Mouse (Mus musculus): Measurements from ENCODE around the gene Pgap3. TPM values are rescaled to one million over a fixed set of nuclear protein-coding genes. Genes with fewer than 3 reads are reported as not detected.

Gene Pgap3
- 15.5 and 16.9 TPM in 2 replicates for polyA plus RNA-seq (2012; ENCODE audit: low replicate concordance)

DNA sequence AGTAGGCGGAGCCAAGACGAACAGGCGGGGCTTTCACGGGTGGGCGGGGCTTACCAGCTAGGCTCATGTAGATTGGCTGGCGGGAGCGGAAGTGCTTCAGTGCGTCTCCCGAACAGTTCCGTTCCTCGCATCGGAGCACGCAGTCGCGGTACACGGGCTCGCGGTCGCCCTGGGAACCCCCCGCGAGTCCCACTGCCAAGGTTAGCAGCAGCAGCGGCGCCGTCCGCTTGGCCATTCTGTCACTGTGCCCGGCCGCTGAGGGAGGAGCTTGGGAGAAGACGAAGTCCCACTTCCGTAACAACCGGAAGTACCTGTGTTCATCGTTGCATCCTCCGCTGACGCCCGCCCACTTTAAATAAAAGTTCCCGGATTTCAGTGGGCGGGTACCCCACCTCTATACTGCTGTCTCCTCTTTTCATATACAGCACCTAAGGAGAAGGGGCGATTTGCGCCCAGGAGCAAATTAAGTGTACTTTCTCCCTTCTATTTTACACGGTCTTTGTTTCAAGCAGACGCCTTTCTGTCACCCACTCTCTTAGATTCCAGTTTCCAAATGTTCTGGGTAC lies at the start of gene Pgap3:
Pgap3 (minus strand) TSS at position 330 of the 566 bp plus-strand sequence.

DNA sequence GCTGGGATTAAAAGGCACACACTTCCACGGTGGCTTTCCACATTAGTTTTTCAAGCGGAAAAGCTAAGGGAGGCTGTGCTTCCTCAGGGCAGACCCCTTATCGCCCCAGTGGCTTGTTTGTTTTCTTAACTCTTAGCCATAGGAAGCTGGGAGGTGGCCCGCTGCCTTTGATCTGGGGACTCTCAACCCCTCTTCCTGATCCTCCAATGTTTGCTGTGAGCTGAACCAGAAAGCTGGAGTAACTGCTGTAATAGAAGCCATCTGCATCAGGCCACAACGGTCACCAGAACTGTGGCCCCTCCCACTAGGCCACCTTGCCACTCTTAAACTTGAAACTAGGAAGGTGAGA lies 45.9 kb upstream of the Pgap3 start, which contains the start of gene Grb7:
Grb7 (plus strand) TSS at position 182 of the 349 bp plus-strand sequence.

DNA sequence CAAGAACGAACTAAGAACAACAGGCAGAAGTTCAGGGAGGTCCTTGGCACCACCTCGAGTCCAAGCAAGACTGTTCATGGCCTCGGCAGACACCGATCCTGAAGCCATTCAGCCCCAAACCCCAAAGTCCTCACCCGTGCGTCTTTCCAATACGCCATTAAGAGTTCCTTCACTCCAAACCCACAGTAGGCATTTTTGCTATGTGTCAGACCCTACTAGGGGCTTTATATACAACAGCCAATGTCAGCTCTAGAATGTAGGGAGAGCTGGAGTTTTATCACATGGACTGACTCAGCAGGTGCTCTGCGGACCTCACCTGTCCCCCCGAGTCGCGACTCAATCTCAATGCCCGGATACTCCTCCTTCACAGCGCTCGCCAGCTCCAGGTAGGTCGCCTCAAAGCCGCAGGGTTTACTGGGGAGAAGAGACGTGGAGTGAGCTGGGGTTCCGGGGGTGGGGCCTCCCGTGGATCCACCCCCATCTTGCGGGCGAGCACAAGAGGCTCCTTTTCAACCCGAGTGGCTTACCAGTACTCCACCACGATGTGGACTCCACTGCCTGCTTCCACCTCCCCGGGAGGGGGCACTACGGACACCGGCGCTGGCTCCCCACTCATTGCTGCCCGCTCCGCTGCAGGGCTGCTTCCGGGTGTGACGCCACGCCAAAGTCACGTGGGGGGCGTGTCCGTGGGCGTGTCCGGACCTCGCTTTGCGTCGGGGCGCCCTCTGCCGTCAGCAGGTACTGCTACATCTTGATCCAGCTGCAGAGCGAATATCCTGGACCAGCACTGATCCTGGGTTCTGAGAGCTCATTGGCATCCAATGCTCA lies 38.3 kb upstream of the Pgap3 start, which contains the start of gene Mien1:
Mien1 (minus strand) TSS at position 661 of the 828 bp plus-strand sequence.

DNA sequence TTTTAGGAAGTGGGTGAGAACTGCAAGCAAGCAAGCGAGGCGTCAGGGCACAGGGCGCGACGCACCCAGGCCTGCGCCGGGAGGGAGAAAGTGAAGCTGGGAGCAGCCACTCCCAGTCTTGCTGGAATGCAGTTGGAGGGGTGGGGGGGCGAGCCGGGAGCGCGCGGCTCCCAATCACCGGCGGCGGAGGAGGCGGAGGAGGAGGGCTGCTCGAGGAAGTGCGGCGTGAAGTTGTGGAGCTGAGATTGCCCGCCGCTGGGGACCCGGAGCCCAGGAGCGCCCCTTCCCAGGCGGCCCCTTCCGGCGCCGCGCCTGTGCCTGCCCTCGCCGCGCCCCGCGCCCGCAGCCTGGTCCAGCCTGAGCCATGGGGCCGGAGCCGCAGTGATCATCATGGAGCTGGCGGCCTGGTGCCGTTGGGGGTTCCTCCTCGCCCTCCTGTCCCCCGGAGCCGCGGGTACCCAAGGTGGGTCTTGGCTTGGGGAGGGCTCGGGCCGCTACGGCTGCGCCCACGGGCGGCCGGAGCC lies 12.0 kb upstream of the Pgap3 start, which contains the start of gene Erbb2:
Erbb2 (plus strand) TSS at position 198 of the 524 bp plus-strand sequence.

DNA sequence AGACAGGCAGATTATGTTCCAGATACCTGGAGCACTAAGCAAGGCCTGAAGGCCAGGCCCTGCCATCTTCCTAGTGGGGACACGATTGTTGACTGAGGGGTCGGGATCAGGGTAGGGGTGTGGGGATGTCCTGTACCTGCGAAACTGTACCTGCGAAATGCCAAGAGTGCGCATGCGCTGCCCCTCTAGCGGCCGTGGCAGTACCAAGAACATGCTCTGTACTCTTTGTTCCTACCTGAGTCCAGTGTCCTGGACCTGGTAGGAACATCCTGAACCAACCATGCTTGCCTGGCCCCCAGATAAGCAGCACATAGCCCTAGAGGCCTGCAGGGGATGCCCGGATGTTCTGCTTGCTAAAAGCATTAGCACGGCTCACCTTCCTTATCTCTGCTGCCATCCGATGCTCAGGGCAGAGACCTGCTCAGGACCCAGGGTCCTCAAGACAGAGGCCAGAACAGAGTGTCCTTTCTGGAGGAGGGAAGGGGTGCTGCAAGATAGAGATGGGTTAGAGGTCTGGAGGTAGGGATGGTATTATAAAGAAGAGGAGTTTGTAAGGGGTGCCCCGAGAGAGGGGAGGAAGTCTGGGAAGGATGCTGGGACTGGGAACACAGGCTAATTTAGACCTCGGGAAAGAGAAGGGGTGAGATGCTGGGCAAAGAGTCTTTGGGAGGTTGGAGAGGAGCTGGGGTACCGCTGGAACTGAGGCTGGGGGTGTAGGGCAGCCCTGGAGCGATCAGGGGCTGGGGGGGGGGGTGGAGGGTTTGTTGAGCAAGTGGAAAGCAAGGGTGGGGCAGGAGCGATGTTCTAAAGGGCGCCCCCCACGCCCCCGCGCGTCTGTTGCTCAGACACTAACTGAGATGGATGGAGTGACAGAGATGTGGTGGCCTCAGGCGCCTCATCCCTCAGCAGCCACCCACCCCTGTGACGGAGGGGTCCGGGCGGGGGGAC lies 14.4 kb downstream of the Pgap3 start, which contains the start of gene Pnmt:
Pnmt (plus strand) TSS at position 813 of the 948 bp plus-strand sequence.

DNA sequence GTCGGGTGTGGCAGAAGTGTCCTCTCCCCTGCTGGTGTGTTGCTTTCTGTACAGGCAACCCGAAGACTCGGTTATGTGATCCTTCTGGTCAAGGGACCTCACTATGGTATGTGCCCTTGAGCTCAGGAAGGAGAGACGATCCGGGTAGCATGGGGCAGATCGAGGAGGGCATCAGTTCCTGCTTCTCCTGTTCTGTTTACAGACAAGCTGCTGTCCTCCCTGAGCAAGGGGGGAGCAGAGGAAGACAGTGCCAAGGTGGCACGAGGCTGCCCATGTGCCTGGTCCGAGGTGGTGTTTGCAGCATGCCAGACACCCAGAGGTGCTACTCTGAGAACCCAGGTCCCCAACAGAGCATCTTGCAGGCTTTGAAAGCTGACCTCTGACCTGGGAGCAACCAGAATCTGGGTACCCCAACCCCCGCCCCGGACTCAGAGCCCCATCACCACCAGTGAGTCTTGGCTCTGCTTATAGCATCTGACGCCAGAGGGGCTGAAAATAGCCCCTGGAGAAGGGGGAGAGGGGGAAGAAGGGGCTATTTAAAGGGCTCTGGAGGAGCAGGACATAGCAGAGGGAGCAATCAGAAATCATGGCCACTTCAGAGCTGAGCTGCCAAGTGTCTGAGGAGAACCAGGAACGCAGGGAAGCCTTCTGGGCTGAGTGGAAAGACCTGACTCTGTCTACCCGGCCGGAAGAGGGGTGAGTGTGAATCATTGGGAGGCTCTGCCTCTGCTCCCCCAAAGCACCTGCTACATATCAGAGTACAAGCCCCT lies 16.8 kb downstream of the Pgap3 start, which contains the start of gene Tcap:
Tcap (plus strand) TSS at position 551 of the 770 bp plus-strand sequence.

DNA sequence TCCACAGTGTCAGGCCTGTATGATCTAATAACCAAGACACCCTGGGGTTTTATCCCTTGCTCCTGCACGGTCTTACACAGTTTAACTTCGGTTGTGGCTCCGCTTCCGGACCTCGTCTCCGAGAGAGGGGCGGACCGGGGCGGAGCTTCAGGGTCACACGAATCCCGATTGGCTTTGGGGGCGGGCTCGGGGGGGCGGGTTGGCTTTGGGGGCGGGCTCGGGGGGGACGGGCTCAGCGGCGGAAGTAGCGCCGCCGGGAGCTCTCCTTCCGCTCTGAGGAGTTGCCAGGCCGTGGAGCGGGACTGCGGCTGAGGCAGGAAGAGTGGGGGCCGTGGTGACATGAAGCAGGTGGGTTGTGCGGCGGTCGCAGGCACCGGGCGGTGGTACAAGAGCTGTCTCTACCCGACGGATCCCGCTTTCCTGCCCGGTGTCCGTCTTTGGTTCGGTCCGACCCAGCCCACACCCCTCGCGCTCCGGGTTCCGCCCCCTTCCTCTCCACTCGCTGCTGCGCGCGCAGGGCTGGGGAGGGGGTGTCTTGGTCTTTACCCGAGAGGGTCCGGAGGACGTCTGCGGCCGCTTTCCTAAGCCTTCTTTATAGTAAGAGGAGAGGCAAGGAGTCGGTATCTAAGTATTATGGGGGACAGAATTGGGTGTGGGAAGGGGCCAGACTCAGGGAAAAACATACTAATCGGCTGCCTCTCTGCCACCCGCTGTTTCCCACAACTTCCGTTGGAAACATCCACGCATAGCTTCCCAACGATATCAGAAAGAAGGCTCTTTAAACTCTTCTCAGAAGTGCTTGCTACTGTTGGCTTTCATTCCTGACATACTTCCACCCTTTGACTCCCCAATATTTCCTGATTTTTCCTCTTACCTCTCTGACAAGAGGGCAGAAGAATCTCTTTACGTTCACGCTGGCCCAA lies 41.9 kb downstream of the Pgap3 start, which contains the start of gene Stard3:
Stard3 (plus strand) TSS at position 208 of the 923 bp plus-strand sequence.

DNA sequence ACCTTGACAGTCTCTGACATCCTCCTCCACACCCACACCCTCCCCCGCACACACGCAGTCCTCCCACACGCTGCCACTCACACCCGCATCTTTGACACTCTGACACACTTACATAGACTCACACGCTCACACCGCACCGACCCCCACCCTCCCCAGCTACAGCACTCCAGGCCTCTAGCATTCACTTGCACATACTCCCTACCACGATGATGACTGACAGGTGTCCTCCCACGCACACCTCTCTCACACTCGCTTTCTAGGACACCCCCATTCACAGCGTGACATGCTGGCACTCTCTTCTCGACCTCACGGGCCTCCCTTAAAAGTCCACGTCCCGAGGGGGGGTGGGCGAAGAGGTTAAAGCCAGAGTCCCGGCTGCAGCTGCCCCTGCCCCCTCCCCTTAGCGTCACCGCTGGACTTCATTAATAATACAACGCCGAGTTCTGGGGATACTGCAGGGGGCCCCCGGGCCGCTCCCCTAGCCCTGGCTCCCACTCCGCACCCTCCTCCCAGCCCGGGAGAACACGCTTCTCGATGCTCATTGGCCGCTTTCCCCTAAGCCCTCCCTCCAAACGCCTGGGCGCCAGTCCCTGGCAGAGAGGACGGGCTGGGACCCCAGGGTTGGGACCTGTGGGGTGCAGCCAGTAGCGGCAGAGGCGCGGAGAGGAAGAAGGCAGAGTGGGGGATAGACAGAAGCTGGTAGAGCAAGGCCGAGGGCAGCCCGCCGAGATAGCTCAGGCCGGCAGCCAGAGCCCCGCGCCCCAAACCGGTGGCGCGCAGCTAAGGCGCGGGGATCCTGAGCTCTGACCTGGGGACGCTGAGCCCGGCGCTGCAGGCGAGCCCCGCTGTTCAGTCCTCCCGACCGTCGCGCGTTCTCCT lies 52.0 kb downstream of the Pgap3 start, which contains the start of gene Ppp1r1b:
Ppp1r1b (plus strand) TSS at position 322 of the 879 bp plus-strand sequence.

Other genes starting within 250 kb of the Pgap3 start
- 22.9 and 31.9 TPM in 2 replicates for gene Med1, start 207.2 kb downstream of the Pgap3 start, polyA plus RNA-seq (2012; ENCODE audit: low replicate concordance)
- gene Cdk12, start 197.4 kb downstream of the Pgap3 start, polyA plus RNA-seq (2012; ENCODE audit: low replicate concordance): 17.0 and 18.5 TPM in 2 replicates
- gene Neurod2, start 70.8 kb downstream of the Pgap3 start, polyA plus RNA-seq (2012; ENCODE audit: low replicate concordance): not detected in 2 replicates
- 0.17 TPM in 1 of 2 replicates, not detected in the other for gene Ppp1r1b, start 52.1 kb downstream of the Pgap3 start, polyA plus RNA-seq (2012; ENCODE audit: low replicate concordance)
- gene Stard3, start 42.1 kb downstream of the Pgap3 start, polyA plus RNA-seq (2012; ENCODE audit: low replicate concordance): 45.0 TPM in 2 replicates
- 0.19 and 0.84 TPM in 2 replicates for gene Tcap, start 16.7 kb downstream of the Pgap3 start, polyA plus RNA-seq (2012; ENCODE audit: low replicate concordance)
- gene Pnmt, start 14.0 kb downstream of the Pgap3 start, polyA plus RNA-seq (2012; ENCODE audit: low replicate concordance): not detected in 2 replicates
- gene Erbb2, start 12.0 kb upstream of the Pgap3 start, polyA plus RNA-seq (2012; ENCODE audit: low replicate concordance): 0.56 and 1.1 TPM in 2 replicates
- gene Mien1, start 38.5 kb upstream of the Pgap3 start, polyA plus RNA-seq (2012; ENCODE audit: low replicate concordance): 9.1 and 24.6 TPM in 2 replicates
- gene Grb7, start 45.9 kb upstream of the Pgap3 start, polyA plus RNA-seq (2012; ENCODE audit: low replicate concordance): 0.96 and 2.4 TPM in 2 replicates
- gene Ikzf3, start 145.5 kb upstream of the Pgap3 start, polyA plus RNA-seq (2012; ENCODE audit: low replicate concordance): 8.4 and 9.6 TPM in 2 replicates
- gene Zpbp2, start 150.6 kb upstream of the Pgap3 start, polyA plus RNA-seq (2012; ENCODE audit: low replicate concordance): 0.98 and 1.0 TPM in 2 replicates
- gene Ormdl3, start 186.9 kb upstream of the Pgap3 start, polyA plus RNA-seq (2012; ENCODE audit: low replicate concordance): 60.4 and 108 TPM in 2 replicates
- gene Lrrc3c, start 197.8 kb upstream of the Pgap3 start, polyA plus RNA-seq (2012; ENCODE audit: low replicate concordance): not detected in 2 replicates
- not detected in 2 replicates for gene Gm12355, start 225.2 kb upstream of the Pgap3 start, polyA plus RNA-seq (2012; ENCODE audit: low replicate concordance)
- gene Gsdma3, start 225.9 kb upstream of the Pgap3 start, polyA plus RNA-seq (2012; ENCODE audit: low replicate concordance): not detected in 2 replicates
- gene Gsdma2, start 246.3 kb upstream of the Pgap3 start, polyA plus RNA-seq (2012; ENCODE audit: low replicate concordance): not detected in 2 replicates

Data from leukemia stem cell, adult 10-12 weeks (primary cell).